Mouse (Mus musculus): ENCODE measurements around the gene Upf1. TPM values are rescaled to one million over a fixed set of nuclear protein-coding genes. Genes with fewer than 3 reads are reported as not detected.

Upf1 gene
- polyA plus RNA-seq, 1 experiment from 2014 or later, result 11.3 TPM

GRCm38 (mm10) chr8:70380069-70380468, 27.0 kb upstream of the Upf1 start:
- no peaks in the 10 kb centered on the region for H3K9me3 ChIP-seq (replicated peaks; ENCODE audit: control insufficient read depth, low read length, poor library complexity, severe bottlenecking)
- H3K4me3 ChIP-seq (ENCODE audit: low read depth, low read length), result no peak overlapping the region
- peaks cover 3% of the 10 kb centered on the region; the same call in 1 of the 2 replicates for H3K4me1 ChIP-seq (ENCODE audit: control insufficient read depth, insufficient read depth, low read length)
- ATAC-seq, result no peak
- no peak overlapping the region for H3K9ac ChIP-seq (ENCODE audit: low read depth, low read length)
- H3K27me3 ChIP-seq (ENCODE audit: control insufficient read depth, insufficient read depth, low read depth, low read length), result peaks cover 45% of the 10 kb centered on the region
- peaks cover 10% of the 10 kb centered on the region; the same call in 1 of the 2 replicates for H3K36me3 ChIP-seq (ENCODE audit: control insufficient read depth, insufficient read depth, low read length)
- no peak overlapping the region for H3K4me2 ChIP-seq (ENCODE audit: low read length)
- H3K27ac ChIP-seq (ENCODE audit: low read length), result no peak overlapping the region
- 87% methylated on average over 12 of the region's 12 CpGs for WGBS

GRCm38 (mm10) chr8:70377049-70377448, 24.0 kb upstream of the Upf1 start:
- H3K9ac ChIP-seq (ENCODE audit: low read depth, low read length), result no peak overlapping the region
- H3K4me1 ChIP-seq (ENCODE audit: control insufficient read depth, insufficient read depth, low read length), result peaks cover 15% of the 10 kb centered on the region
- ATAC-seq, result no peak
- no peaks in the 10 kb centered on the region for H3K36me3 ChIP-seq (ENCODE audit: control insufficient read depth, insufficient read depth, low read length)
- no peak overlapping the region for H3K4me3 ChIP-seq (ENCODE audit: low read depth, low read length)
- H3K9me3 ChIP-seq (replicated peaks; ENCODE audit: control insufficient read depth, low read length, poor library complexity, severe bottlenecking), result no peaks in the 10 kb centered on the region
- H3K4me2 ChIP-seq (ENCODE audit: low read length), result no peak overlapping the region
- H3K27ac ChIP-seq (ENCODE audit: low read length), result no peak overlapping the region
- peaks cover 69% of the 10 kb centered on the region for H3K27me3 ChIP-seq (ENCODE audit: control insufficient read depth, insufficient read depth, low read depth, low read length)
- WGBS, result 13% methylated on average over 15 of the region's 15 CpGs

GRCm38 (mm10) chr8:70376275-70376741, 23.2 kb upstream of the Upf1 start:
- Histone ChIP-seq H3K36me3 (ENCODE audit: control insufficient read depth, insufficient read depth, low read length) (no peaks in the 10 kb centered on the region), H3K9ac (ENCODE audit: low read depth, low read length) (no peak overlapping the region), H3K9me3 (replicated peaks; ENCODE audit: control insufficient read depth, low read length, poor library complexity, severe bottlenecking) (no peaks in the 10 kb centered on the region), H3K27me3 (ENCODE audit: control insufficient read depth, insufficient read depth, low read depth, low read length) (peaks cover 76% of the 10 kb centered on the region), H3K27ac (ENCODE audit: low read length) (no peak overlapping the region), H3K4me3 (ENCODE audit: low read depth, low read length) (no peak overlapping the region), H3K4me1 (ENCODE audit: control insufficient read depth, insufficient read depth, low read length) (peaks cover 15% of the 10 kb centered on the region), H3K4me2 (ENCODE audit: low read length) (no peak overlapping the region)
- 7% methylated on average over 37 of the region's 37 CpGs for WGBS
- ATAC-seq, result no peak

DNA sequence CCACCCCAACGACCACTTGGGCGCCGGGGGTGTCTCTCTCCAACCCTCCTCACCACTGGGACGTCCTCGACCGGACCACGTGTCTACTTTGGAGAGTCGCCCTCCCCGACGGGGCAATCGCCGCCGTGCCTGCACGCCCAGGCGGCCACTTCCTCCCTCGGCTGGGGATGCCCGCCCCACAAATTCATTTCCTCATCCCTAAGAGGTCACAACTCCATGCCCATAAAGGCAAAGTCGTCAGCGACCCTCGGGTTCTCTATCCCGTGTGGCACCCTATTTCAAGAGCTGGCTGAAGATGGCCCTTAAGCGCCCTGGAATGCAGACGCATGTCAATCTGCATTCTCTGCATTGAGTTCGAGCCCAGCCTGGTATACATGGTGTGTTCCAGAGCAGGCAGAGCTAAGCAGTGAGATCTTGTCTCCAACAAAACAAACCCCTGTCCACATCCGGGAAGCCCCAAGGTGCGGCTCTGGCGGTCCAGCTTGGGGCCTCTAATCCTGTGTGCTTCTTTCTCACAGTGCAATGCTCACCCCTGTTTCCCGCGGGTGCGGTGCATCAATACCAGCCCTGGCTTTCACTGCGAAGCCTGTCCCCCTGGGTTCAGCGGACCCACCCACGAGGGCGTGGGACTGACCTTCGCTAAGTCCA, 22.3 kb upstream of the Upf1 start:
- Histone ChIP-seq H3K36me3 (ENCODE audit: control insufficient read depth, insufficient read depth, low read length) (no peaks in the 10 kb centered on the region), H3K27ac (ENCODE audit: low read length) (no peak overlapping the region), H3K4me2 (ENCODE audit: low read length) (no peak overlapping the region; the same call in 1 of the 2 replicates), H3K9me3 (replicated peaks; ENCODE audit: control insufficient read depth, low read length, poor library complexity, severe bottlenecking) (no peaks in the 10 kb centered on the region), H3K27me3 (ENCODE audit: control insufficient read depth, insufficient read depth, low read depth, low read length) (peaks cover 76% of the 10 kb centered on the region), H3K4me1 (ENCODE audit: control insufficient read depth, insufficient read depth, low read length) (peaks cover 15% of the 10 kb centered on the region), H3K9ac (ENCODE audit: low read depth, low read length) (no peak overlapping the region), H3K4me3 (ENCODE audit: low read depth, low read length) (no peak overlapping the region)
- ATAC-seq, result no peak
- 7% methylated on average over 35 of the region's 35 CpGs for WGBS

GRCm38 (mm10) chr8:70374318-70374927, 21.3 kb upstream of the Upf1 start:
- Histone ChIP-seq H3K4me2 (ENCODE audit: low read length) (peak overlapping the region; percentile 51), H3K36me3 (ENCODE audit: control insufficient read depth, insufficient read depth, low read length) (no peaks in the 10 kb centered on the region), H3K27ac (ENCODE audit: low read length) (no peak overlapping the region), H3K4me3 (ENCODE audit: low read depth, low read length) (peak overlapping the region; percentile 32), H3K4me1 (ENCODE audit: control insufficient read depth, insufficient read depth, low read length) (peaks cover 15% of the 10 kb centered on the region), H3K27me3 (ENCODE audit: control insufficient read depth, insufficient read depth, low read depth, low read length) (peaks cover 73% of the 10 kb centered on the region), H3K9ac (ENCODE audit: low read depth, low read length) (0 out of 2 replicates have a peak overlapping the region, but pooled peaks have one; percentile 7), H3K9me3 (replicated peaks; ENCODE audit: control insufficient read depth, low read length, poor library complexity, severe bottlenecking) (no peaks in the 10 kb centered on the region)
- WGBS, result under 1% methylated on average over 44 of the region's 53 CpGs
- ATAC-seq, result peak; percentile 65

- Histone ChIP-seq H3K9me3 (replicated peaks; ENCODE audit: control insufficient read depth, low read length, poor library complexity, severe bottlenecking) (no peaks in the 10 kb centered on the region), H3K4me3 (ENCODE audit: low read depth, low read length) (peak within 1 kb of the TSS; percentile 32), H3K27ac (ENCODE audit: low read length) (no peak within 1 kb of the TSS), H3K36me3 (ENCODE audit: control insufficient read depth, insufficient read depth, low read length) (no peaks in the 10 kb centered on the region), H3K4me1 (ENCODE audit: control insufficient read depth, insufficient read depth, low read length) (peaks cover 15% of the 10 kb centered on the region), H3K27me3 (ENCODE audit: control insufficient read depth, insufficient read depth, low read depth, low read length) (peaks cover 65% of the 10 kb centered on the region), H3K9ac (ENCODE audit: low read depth, low read length) (no peak within 1 kb of the TSS), H3K4me2 (ENCODE audit: low read length) (peak within 1 kb of the TSS; percentile 51)
- no peak for ATAC-seq
- 2% methylated on average over 47 of the region's 47 CpGs for WGBS
These were observed 20.6 kb upstream of the Upf1 start, which contains the start of gene Comp for GRCm38 (mm10) chr8:70373397-70374317. Gene Comp (plus strand): TSS chr8:70373558.

GRCm38 (mm10) chr8:70371951-70372350, 18.9 kb upstream of the Upf1 start:
- Histone ChIP-seq H3K4me3 (ENCODE audit: low read depth, low read length) (no peak overlapping the region), H3K4me2 (ENCODE audit: low read length) (no peak overlapping the region), H3K36me3 (ENCODE audit: control insufficient read depth, insufficient read depth, low read length) (no peaks in the 10 kb centered on the region), H3K4me1 (ENCODE audit: control insufficient read depth, insufficient read depth, low read length) (peaks cover 15% of the 10 kb centered on the region), H3K27me3 (ENCODE audit: control insufficient read depth, insufficient read depth, low read depth, low read length) (peaks cover 49% of the 10 kb centered on the region), H3K27ac (ENCODE audit: low read length) (no peak overlapping the region), H3K9me3 (replicated peaks; ENCODE audit: control insufficient read depth, low read length, poor library complexity, severe bottlenecking) (no peaks in the 10 kb centered on the region), H3K9ac (ENCODE audit: low read depth, low read length) (no peak overlapping the region)
- WGBS, result 40% methylated on average over 6 of the region's 6 CpGs
- ATAC-seq, result no peak

GRCm38 (mm10) chr8:70370476-70370875, 17.4 kb upstream of the Upf1 start:
- no peaks in the 10 kb centered on the region for H3K36me3 ChIP-seq (ENCODE audit: control insufficient read depth, insufficient read depth, low read length)
- H3K9me3 ChIP-seq (replicated peaks; ENCODE audit: control insufficient read depth, low read length, poor library complexity, severe bottlenecking), result no peaks in the 10 kb centered on the region
- WGBS, result 75% methylated on average over 7 of the region's 7 CpGs
- H3K4me3 ChIP-seq (ENCODE audit: low read depth, low read length), result no peak overlapping the region
- no peak overlapping the region for H3K9ac ChIP-seq (ENCODE audit: low read depth, low read length)
- no peak overlapping the region for H3K4me2 ChIP-seq (ENCODE audit: low read length)
- no peak overlapping the region for H3K27ac ChIP-seq (ENCODE audit: low read length)
- peaks cover 12% of the 10 kb centered on the region for H3K4me1 ChIP-seq (ENCODE audit: control insufficient read depth, insufficient read depth, low read length)
- H3K27me3 ChIP-seq (ENCODE audit: control insufficient read depth, insufficient read depth, low read depth, low read length), result peaks cover 35% of the 10 kb centered on the region
- ATAC-seq, result no peak
